Mouse (Mus musculus): ENCODE measurements around the gene Htr3b. TPM values are rescaled to one million over a fixed set of nuclear protein-coding genes. Genes with fewer than 3 reads are reported as not detected.
"Not testable (repeated sequence)": the region's sequence is repeated elsewhere in the genome, so short reads cannot be mapped to it uniquely, and the experiment has no call there.

Gene Htr3b
- not detected for total RNA-seq (2022)

DNA sequence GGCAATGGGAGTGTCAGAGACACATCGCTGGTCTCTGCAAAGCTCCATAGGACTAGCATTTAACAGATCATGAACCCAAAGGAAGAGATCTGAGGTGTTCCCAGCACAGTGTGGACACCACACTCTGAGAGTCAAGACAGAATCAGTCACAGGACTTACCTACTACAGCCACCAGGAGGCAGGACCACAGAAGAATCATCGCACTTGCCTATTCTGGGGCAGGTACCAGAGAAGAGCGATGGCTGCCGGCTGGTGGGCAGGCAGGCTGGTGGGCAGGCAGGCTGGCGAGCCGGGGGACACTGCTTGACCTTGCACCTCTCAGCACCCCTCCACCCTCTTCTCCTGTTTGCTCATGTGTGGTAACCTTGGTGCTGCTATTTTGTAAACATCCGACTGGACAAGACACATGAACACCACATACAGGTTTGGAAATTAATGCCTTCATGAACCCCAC lies at the start of gene Htr3b:
TSS of gene Htr3b (minus strand) at position 404 of the 454 bp plus-strand sequence.
- DNase-seq (ENCODE audit: low spot score in 2 of 2): no peak

DNA sequence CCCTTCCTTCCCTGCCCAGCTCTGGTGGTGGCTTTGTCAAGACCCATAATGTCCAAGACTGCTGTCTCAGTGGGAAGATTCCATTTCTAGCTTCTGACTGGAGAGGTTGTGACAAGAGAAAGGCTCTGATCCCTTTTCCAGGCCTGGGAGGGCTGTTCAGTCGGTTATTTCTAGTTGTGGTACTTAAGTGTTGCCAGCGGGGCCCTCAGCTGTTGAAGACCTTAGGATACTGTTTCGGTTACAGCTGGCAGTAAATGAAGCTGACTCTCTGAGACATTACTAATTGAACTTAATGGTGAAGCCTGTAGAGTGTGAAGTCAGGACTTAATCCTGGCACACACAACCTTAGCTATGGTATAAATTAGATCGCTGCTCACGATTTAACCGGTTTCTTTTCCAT lies 34.5 kb upstream of the Htr3b start:
- no peak for DNase-seq (ENCODE audit: low spot score in 2 of 2)

DNA sequence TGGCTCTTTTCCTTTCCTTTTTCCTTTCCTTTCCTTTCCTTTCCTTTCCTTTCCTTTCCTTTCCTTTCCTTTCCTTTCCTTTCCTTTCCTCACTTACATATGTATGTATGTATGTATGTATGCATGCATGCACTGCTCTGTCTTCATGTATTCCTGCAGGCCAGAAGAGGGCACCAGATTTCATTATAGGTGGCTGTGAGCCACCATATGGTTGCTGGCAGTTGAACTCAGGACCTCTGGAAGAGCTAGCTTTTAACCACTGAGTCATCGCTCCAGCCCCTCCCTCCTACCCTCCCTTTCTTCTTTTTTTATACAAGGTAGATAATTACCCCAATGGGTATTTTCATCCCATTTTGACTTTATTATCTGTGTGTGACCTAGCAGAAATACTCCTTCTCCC lies 30.9 kb upstream of the Htr3b start:
- DNase-seq (ENCODE audit: low spot score in 2 of 2): no peak

DNA sequence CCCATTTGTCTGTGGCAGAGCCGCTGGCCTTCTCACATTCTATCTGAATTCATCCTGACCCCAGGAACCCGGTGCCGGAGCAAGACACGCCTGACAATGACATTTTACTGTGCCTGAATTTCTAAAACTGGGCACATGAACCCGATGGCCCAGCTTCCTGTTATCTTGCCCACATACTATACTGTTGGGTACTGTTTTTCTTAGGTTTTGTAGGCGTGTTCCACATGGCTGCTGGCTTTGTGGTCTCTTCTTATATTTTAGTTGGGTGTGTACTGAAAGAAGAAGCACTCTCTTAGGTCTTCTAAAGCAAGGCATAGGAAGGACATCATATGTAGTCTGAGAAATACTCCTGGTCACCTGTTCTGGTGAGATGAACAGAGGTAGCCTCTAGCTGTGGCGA lies 30.0 kb upstream of the Htr3b start:
- no peak for DNase-seq (ENCODE audit: low spot score in 2 of 2)

DNA sequence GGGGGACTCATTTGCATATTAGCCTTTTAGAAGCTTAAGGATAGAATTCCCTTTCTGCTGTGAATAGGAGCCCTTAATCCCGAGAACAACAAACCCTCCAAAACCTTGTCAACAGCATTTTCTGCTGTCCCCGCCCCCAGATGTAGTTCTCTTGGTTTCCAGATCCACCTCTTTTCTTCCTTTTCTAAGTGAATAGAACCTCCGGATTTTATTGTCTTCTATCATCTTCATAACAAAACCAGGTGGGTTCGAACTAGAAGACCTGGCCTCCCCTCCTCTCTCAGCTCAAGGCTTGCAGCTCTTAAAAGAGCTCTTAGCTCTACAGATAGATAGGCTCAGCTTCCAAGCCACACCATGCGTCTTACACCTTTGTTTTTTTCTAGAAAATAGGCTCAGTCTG lies 26.9 kb upstream of the Htr3b start:
- DNase-seq (ENCODE audit: low spot score in 2 of 2): no peak

DNA sequence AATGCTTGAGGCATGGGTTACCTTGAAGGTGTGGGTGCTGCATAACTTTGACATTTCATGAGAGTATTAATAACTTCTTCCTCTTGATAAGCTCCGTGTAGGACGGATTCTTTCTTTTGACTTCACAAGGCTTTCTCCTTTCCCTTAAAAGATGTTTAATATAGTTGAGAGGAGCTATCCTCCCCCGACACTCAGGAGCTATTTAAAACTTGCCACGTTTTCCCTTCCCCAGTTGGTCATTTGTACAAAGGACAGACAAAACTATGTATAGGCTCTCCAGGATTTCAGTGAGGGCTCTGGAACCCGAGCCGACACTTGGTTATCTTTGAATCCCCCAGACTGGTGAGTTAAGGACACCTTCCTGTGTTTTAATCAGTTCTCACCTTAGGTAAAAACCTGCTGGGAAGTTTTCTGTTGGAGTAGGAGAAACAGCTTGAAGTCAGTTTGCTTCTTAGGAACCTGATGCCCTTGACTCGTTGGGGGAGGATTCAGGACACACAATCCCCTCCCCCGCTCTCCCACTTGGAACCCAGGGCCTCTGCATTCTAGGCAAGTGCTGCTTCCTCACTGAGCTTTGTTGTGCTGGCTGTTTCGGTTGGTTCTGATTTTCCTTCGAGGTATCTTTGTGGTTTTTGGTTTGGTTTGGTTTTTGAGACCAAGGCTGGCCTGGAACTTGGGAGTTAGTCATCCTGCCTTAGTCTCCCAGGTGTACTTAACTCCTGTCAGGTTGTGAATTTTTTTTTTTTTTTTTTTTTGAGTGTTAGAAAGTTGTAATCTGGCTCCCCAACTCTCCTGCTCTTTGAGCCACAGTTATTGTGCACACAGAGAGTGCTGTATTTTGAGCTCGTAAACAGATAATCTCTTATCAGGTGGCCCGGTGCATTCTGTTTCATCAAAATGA lies 22.7 kb upstream of the Htr3b start:
- no peak for DNase-seq (ENCODE audit: low spot score in 2 of 2)

DNA sequence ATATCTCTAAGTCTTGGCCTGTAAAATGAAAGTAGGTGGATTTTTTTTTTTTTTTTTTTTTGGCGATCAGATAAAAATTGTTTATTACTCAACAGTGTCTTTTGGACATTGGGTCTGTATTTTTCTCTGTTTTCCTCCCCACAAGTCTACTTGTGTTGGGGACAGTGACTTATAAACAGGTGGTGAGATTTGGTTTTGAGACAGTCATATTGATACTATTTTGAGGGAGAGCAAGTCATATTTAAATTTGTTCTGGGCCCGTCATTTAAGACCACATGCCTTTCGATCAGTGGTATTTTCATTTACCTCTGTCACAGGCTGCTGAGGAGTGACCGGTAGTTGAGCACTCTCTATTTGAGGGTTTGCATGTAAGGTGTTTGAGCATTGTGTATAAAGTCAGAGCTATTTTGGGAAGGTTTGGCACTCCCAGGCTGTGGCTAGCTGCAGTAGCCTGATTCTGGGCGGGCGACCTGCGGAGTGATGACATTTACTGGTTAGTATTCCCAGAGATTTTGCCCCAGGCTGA lies 21.9 kb upstream of the Htr3b start:
- DNase-seq (ENCODE audit: low spot score in 2 of 2): peak in 1 of 2 experiments; percentile 14

DNA sequence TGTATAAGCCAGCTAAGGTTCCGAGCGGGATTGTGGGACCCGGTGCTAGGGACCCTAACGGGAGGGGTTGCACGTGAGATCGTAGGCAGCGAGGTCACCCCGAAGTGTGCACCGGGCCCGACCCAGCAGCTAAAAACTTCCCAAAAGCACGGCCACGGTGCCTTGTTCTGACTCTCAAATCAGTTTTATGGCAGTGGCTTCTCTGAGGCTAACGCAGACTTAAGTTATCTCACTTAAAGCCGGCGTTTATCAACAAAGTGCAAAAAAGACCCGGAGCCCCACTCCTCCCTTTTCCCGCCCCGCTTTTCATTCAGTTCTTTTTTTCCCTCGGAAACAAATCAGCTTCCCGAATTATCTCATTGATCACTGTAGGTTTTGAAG lies 20.9 kb upstream of the Htr3b start:
- no peak for DNase-seq (ENCODE audit: low spot score in 2 of 2)

DNA sequence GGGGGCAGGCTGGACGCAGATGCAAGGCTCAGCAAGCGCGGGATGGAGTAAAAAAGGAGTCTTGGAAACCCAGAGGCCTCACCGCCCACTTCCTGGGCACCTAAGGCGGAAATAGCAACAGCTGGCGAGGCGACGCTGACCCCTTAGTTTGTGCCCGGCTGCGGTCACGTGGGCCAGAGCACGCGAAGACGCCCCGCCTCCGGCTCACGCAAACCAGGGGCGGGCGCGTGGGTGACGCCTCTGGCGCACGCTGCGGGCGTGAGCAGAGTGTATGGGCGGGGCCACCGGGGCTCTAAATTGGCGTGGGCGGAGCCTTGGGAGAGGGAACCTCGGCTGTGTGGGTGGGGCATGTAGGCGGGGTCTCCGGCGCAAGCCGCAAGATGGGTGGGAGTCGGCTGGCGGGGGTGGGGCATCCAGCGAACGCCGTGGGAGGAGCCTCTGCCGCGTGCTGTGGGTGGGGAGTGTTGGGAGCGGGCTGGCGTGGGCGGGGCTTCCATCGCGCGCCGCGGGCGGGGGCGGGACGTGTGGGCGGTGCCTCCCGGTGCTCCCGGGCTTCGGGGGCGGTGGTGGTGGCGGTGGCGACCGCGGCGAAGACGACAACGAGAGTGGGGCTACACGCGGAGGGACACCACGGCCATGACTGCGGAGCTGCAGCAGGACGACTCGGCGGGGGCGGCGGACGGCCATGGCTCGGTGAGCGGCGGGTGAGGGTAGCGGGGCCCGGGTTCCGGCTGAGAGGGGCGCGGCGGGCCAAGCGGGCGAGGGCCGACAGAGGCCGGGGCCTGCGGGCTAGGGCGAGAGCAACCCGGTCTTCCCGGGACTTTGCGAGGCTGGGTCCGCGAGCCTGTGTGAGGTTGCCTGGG lies 20.3 kb upstream of the Htr3b start, which contains the start of gene Usp28:
TSS of gene Usp28 (plus strand) at position 531 of the 863 bp plus-strand sequence.
- DNase-seq (ENCODE audit: low spot score in 2 of 2): peak; percentile 88 to 98

DNA sequence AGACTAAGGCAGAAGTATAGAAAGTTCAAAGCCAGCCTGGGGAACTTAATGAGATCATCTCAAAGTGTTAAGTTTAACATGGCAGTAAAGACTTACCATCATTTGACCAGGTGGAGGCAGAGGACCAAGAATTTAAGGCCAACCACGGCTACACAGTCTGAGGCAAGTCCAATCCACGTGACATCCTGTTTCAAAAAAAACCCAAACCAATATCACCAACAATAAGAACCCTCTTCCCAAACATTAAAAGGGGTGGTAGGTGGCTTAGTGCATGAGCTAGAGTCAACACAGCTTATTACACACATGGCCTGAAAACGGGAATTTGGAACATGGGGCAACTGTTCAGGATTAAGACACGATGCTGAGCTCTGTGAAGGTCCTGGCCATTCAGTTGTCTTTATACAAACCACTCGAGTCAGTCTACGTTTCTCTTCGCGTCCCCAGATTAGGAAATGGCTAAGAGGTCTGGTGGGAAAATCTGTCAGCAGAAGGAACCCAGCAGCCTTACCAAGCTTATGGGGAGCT lies 19.6 kb upstream of the Htr3b start:
- DNase-seq (ENCODE audit: low spot score in 2 of 2): no peak

DNA sequence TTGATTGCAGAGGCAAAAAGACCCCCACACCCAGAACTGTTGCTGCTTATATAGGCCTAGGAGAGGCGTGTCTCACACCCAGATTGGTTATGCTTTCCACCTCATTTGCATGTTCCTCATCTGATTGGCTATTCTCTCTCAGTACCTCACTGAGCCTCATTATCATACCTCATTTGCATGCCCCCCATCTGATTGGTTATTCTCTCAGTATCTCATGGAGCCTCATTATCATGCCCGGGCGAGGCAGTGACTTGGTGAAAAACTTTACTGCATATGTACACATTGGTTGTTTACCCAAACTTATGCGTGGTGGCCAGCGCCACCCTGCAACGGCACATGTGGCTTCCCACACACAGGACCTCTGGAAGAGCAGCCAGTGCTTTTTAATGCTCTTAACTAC lies 19.0 kb upstream of the Htr3b start:
- DNase-seq (ENCODE audit: low spot score in 2 of 2): not testable (repeated sequence)

DNA sequence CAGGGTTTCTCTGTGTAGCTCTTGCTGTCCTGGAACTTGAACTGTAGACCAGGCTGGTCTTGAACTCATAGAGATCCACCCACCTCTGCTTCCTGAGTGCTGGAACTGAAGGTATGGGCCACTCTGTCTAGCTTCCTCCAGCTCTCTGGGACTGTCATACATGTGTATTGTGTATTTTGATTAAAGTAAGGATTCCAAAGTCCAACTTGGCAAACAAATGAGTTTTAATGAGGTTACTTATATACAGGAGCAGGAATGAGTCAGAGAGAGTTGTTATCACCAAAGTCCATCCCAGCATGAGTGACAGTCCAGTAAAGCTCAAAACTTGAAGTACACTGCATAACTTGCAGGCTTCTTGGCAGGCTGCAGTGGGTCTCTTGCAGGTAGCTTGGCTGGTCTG lies 17.0 kb upstream of the Htr3b start:
- no peak for DNase-seq (ENCODE audit: low spot score in 2 of 2)

DNA sequence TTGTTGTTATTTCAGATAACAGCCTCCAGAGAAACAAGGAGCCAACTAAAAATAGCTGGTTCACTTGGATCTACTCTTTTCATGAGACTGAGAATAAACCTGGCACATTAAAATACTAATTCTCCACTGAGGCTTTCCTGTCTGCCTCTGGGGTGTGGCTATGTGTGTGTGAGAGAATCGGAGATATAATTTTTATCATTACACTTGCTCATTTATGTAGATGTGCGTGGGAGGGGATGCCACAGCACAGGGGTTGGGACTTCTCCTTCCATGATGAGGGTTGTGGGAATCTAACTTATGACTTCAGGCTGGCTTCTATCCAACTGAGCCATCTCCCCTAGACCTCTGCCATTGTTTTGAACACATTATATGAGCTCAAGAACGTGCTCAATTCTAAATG lies 16.0 kb upstream of the Htr3b start:
- no peak for DNase-seq (ENCODE audit: low spot score in 2 of 2)

DNA sequence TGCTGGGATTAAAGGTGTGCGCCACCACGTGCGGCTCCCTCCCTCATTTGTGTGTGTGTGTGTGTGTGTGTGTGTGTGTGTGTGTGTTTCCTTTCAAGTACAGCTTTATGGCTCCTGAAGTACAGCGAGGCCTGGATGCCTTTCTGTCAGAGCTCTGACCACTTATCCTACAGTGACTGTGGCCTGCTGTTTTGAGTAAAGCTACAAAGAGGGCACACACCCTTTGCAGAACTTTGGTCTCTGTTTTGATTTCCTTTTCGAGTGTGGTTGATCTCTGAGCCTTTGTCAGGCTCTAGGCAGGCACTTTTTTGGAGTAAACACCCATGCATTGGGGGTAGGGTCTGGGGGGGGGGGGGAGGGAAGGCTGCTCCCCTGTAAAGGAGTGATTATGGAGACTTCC lies 15.6 kb upstream of the Htr3b start:
- no peak for DNase-seq (ENCODE audit: low spot score in 2 of 2)

DNA sequence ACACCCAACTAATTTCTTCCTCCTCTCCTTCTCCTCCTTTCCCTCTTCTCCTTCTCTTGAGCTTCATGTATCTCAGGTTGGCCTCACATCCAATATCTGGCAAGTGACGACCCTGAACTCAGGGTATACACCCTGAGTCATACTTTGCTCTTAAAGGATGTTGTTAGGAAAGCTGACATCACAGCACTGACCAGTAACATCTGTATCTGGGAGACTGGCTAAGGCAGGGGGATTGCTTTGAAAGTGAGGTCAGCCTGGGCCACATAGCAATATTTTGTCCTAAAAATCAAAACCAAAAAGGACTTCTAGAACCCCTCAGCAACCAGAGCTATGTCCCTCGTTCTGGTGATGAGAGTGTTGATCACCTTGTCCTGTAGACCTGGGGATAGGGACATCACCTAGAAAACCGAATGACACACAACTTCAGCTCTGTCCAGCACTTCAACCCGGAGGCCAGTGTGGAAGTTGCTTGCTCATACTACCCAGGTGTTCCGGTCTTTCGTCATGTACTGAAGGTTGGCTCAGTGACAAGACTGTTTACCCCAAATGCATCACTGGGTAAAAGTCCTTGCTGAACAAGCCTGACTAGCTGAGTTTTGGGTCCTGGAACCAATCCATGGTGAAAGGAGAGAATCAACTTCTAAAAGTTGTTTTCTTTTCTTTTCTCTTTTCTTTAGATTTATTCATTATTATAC lies 12.0 kb upstream of the Htr3b start:
- no peak for DNase-seq (ENCODE audit: low spot score in 2 of 2)

DNA sequence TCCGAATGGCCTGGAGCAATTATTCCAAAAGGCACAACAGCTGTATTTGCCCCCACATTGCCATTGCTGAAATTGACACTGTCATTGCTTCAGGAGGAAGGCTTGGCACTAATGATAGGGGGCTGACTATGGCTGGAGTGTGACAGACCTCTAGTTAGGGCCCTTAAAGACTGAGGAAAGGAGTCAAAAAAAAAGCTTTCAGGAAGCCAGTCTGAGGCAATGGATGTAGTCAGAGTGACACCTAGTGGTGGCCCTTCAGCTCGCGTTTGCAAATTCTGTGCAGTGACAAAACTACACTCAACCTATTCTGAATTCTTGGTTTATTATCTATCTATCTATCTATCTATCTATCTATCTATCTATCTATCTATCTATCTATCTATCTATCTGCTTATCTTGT lies 7.7 kb upstream of the Htr3b start:
- no peak for DNase-seq (ENCODE audit: low spot score in 2 of 2)

DNA sequence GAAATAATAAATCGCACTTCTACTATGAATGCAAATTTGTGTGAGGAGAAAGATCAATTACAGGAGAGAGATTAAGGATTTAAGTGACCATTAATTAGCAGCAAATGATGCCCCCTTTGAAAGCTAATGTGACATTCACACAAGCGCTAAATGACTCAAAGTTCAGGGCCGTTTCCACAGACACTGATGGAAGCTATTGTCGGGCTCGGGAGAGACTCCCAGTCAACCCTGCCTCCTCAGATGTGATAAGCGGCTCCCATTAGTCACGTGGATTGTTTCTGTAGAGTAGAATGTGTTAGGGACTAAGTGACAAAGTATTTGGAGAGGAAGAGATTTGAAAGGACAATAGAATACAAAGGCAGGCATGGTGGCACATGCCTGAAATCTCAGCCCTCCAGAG lies 2.7 kb downstream of the Htr3b start:
- no peak for DNase-seq (ENCODE audit: low spot score in 2 of 2)

DNA sequence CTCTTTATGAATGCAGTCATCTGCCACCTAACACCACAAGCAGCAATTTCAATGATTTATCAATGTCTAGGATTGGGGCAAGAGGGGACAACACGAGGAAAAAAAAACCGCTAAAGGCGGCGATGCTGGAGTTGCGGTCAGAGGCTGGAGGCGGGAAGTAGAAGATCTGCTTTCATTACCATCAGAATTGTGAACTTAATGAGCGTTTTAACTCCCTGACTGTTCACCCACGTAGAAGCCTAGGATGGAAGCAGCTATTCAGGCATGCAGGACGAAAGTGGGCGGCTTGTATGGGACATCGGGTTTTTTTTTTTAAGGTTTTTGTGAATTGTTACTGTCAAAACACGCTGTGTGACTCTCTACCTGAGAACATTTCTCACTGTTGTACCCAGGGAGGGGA lies 3.5 kb downstream of the Htr3b start:
- no peak for DNase-seq (ENCODE audit: low spot score in 2 of 2)

DNA sequence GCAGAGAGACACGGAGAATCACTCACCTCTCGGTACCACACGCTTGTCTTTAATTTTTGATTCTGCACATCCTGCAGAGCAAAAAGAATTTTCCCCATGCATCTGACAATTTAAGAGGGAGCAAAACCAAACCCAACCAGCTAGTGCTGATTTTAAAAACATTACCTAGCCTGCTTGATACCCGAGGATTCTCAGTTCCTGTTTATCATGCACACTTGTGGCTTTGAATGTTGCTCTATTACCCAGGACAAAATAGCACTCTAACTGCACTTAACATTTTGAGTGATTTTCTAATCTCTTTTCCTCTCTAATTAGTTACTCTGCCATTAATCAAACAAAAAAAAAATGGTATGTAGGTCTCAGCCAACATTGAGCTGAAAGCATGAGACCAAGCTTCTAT lies 17.2 kb downstream of the Htr3b start:
- DNase-seq (ENCODE audit: low spot score in 2 of 2): no peak

DNA sequence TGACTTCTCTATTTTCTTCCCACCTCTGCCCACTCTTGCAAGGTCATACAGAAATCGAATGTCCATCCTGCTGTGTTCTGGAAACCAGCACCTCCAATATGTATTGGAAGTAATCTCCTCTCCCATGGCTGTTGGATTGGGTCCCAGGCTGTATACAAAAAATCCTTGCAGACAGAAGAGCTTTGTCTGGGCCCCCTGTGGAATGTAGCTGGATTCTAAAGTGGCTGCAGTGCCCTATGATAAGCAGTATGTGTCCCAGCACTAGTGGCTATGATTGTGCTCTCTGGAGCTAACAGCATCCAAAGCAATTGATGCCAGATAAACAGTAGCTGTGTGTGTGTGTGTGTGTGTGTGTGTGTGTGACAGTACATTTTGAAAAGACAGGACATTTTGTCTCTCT lies 22.4 kb downstream of the Htr3b start:
- DNase-seq (ENCODE audit: low spot score in 2 of 2): no peak

DNA sequence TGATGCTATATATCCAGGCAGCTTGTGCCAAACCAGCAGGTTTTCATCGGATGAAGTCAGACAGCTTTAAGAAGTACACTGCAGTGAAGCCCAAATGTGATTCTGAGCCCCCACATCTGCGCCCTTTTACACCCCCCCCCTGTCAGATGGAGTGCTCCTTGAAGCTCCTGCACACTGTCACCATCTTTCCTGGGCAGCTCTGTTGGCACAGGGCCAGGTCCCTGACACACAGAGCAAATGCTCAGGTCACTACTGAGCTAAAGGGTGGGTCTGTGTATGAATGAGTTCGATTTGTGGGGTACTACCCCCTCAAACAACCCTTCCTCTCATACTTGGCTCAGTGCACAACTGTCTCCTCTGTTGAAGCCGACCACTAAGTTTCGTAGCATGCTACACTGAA lies 35.4 kb downstream of the Htr3b start:
- no peak for DNase-seq (ENCODE audit: low spot score in 2 of 2)
